Mouse (Mus musculus) kidney, adult 2 months (tissue): ENCODE measurements around the gene Cib3.

Experiments used
- CTCF ChIP-seq: fragments of 200-500 bp; conservative IDR thresholded peaks from 2 replicates; pipeline ENCODE4 v1.5.1; 2011; ENCODE audit warnings: low read depth, mild to moderate bottlenecking, control low read depth, low read length, moderate library complexity, mixed read lengths; ENCODE audit not compliant: insufficient read depth, insufficient read length
- POLR2A ChIP-seq: fragments of 200-500 bp; IDR thresholded peaks from one replicate; pipeline ENCODE4 v1.6.1; 2011; ENCODE audit warnings: low read depth, low read length, control low read depth

- TF ChIP-seq CTCF = no peak
- no peak for TF ChIP-seq POLR2A
Measured at GRCm38 (mm10) chr8:72160007-72160406, 52.6 kb downstream of the Cib3 start.
